Mouse (Mus musculus) adrenal gland, postnatal 4 days (tissue): ENCODE results near the gene Hnrnpul1. TPM values are rescaled to one million over a fixed set of nuclear protein-coding genes. Genes with fewer than 3 reads are reported as not detected.

Source experiments
- DNase-seq, 2 experiments: peaks; one replicate each; pipeline ENCODE4 v3.0.0; 2021 to 2022; ENCODE audit warnings: low spot score in 2 of 2, mixed read lengths in 2 of 2
- total RNA-seq, 2 experiments: library from RNA; stranded (reverse); gene quantifications; 2 replicates each; pipeline ENCODE4 v1.2.3; 2021

The Hnrnpul1 gene
- total RNA-seq, 2 experiments from 2014 or later = 167 to 177 TPM

GRCm38 (mm10) chr7:25699851-25700250 lies 54.7 kb downstream of the Hnrnpul1 start:
- no peak for DNase-seq

GRCm38 (mm10) chr7:25694104-25694503 lies 60.5 kb downstream of the Hnrnpul1 start:
- no peak for DNase-seq

- no peak for DNase-seq
These were observed 64.5 kb downstream of the Hnrnpul1 start for GRCm38 (mm10) chr7:25690051-25690450.

- no peak for DNase-seq
These were observed 64.9 kb downstream of the Hnrnpul1 start for GRCm38 (mm10) chr7:25689603-25690021.

GRCm38 (mm10) chr7:25688810-25689586 lies 65.6 kb downstream of the Hnrnpul1 start:
- peak in 1 of 2 experiments; percentile 58 for DNase-seq

GRCm38 (mm10) chr7:25687811-25688401 lies 66.7 kb downstream of the Hnrnpul1 start:
- no peak for DNase-seq

GRCm38 (mm10) chr7:25686680-25687531 lies 67.7 kb downstream of the Hnrnpul1 start, which contains the start of gene Tgfb1:
Tgfb1 (plus strand) TSS chr7:25687002.
- DNase-seq = peak; percentile 40 to 59

- DNase-seq = no peak
These were observed 68.6 kb downstream of the Hnrnpul1 start for GRCm38 (mm10) chr7:25685926-25686470.

GRCm38 (mm10) chr7:25684659-25685058 lies 69.9 kb downstream of the Hnrnpul1 start:
- DNase-seq = no peak

GRCm38 (mm10) chr7:25683474-25684180 lies 70.9 kb downstream of the Hnrnpul1 start:
- no peak for DNase-seq

- no peak for DNase-seq
These were observed 73.0 kb downstream of the Hnrnpul1 start for GRCm38 (mm10) chr7:25681341-25682231.

- DNase-seq = peak; percentile 94
These were observed 73.9 kb downstream of the Hnrnpul1 start, which contains the start of gene B9d2 for GRCm38 (mm10) chr7:25680514-25681258. B9d2 (plus strand) TSS chr7:25680780.

- DNase-seq = no peak
These were observed 74.6 kb downstream of the Hnrnpul1 start for GRCm38 (mm10) chr7:25679971-25680370.

- no peak for DNase-seq
These were observed 77.5 kb downstream of the Hnrnpul1 start for GRCm38 (mm10) chr7:25677013-25677412.

GRCm38 (mm10) chr7:25676085-25676781 lies 78.3 kb downstream of the Hnrnpul1 start:
- DNase-seq = peak in 1 of 2 experiments; percentile 41

GRCm38 (mm10) chr7:25675405-25675804 lies 79.2 kb downstream of the Hnrnpul1 start:
- no peak for DNase-seq

- DNase-seq = no peak
These were observed 79.7 kb downstream of the Hnrnpul1 start, which contains the start of gene Tmem91 for GRCm38 (mm10) chr7:25674719-25675300. Tmem91 (minus strand) TSS chr7:25675166.

GRCm38 (mm10) chr7:25674297-25674696 lies 80.3 kb downstream of the Hnrnpul1 start:
- no peak for DNase-seq
